Mouse (Mus musculus): Measurements from ENCODE around the gene Ccdc155.

DNA sequence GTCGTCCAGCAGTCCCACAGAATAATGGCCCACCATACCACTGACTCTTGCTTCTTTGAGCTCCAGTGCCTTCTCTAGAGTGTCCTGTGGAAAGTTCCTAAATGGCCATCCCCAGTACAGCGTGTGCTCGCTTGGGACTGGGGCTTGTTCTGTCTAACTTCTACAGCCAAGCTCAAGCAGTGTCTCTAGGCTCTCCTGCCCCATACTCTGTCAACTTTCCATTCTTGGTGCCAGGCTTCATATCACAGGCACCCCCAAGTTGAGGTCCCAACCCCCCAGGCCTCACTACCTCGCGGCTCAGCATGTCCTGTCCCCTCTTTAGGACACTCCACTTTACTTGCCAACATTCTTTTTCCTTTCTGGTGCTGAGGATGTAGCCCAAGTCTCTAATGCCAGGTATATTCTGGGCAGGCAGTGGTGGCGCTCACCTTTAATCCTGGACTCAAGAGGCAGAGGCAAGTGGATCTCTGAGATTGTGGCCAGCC is 44.3 kb downstream of the Ccdc155 start:
- no peak for TF ChIP-seq CTCF (IDR thresholded peaks at IDR 0.05; ENCODE audit: borderline replicate concordance, extremely low read depth, insufficient read depth, insufficient read length)
- no peak for TF ChIP-seq POLR2A (IDR thresholded peaks at IDR 0.05; ENCODE audit: borderline replicate concordance, extremely low read depth, insufficient read depth, insufficient read length, poor library complexity, severe bottlenecking)

Data from brain, embryonic 14.5 days (tissue).